Mouse (Mus musculus) layer of hippocampus, adult 9-11 months (tissue): Measurements from ENCODE around the gene C2cd4c.

Experiments
- DNase-seq: peaks from one replicate; pipeline ENCODE4 v3.0.0; 2022

Gene C2cd4c

GRCm38 (mm10) chr10:79611296-79611695 is 2.5 kb downstream of the C2cd4c start:
- DNase-seq = no peak

- DNase-seq = no peak
Observed at GRCm38 (mm10) chr10:79609276-79609675, 4.5 kb downstream of the C2cd4c start.

DNA sequence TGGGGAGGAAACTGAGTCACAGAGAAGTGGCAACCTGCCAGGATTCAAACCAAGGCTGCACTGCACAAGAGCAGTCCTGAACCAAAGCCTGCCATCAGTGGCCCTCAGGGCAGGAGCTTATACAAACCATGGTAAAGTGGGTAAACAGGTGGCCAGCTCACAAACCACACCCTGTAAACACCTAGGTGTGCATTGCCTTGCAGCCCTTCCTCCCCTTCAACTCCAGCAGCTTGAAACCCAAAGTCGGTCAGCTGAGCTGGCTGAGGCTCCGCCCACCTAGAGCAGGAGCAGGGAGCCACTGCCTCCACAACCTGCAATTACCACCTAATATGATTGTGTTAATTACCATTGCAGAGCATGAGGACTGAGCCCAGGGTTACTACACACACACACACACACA is 5.9 kb downstream of the C2cd4c start:
- no peak for DNase-seq

DNA sequence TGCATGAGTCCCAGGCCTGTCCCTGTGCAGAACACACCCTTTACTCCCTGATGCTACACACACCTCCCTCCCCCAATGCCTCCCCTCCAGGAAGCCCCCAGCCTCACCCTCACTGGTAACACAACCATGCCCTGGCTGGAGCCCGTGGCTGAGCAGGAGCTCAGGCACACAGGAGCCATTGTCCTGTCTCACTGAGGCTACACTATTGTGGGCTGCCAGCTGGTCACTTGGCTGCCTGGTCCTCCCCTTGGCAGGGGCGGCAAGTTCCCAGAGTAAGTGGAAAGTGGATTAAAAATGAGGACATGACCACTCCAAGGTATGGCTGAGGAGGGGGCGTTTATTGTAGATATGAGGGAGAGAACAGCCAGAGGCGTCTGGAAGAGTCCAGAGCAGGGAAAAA is 7.3 kb downstream of the C2cd4c start:
- DNase-seq = peak; percentile 53

DNA sequence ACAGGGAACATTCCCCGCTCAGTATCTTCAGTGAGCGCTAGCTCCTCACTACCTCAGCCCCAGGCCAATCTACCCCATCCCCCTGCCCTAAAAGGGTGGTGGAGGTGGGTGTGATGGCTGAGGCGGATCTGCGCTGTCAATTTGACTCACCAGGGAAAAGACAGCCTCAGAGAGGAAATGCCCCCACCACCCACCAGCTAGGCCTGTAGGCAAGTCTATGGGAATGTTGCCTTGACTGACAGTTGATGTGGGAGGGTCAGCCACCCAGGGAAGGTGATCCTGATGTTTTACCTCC is 15.9 kb downstream of the C2cd4c start:
- no peak for DNase-seq

DNA sequence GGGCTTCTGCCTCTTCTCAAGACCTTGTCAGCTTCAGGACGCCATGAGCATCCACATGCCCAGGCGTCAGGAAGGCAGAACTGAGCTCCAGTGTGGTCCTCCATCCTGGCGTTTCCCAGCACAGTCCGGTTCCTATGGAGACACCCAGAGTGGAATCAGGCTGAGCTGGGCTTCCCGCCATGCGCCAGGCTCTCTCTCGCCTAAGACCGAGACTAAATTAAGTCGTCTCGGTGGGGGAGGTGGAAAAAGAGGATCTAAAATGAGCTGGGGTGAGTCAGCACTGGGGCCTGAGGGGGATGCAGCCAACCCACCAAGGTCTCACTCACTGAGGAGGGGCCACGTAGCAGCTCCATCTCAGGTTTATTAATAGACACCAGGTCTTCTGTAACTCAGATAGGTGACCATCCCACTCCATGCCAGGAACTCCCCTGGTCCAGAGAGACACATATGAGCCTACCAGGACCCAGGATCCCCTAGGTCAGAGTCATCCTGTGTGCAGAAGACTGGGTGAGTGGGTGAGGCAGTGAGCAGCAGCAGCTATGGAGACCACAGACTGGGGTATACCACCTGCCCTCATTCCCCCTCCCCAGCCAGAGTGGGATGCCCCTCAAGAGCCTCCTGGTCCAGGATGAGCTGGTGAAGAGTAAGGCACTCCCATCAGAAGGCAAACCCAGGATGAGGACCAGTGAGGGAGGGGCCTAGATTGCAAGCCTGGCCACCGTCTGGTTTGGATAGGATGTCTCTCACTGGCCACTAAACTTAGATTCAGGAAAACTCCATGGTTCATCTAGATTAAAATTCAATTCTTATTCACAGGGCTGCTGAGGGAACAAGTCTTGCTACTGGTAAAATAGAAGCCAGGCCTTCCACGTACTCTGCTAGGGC is 16.5 kb downstream of the C2cd4c start:
- DNase-seq = peak; percentile 83

GRCm38 (mm10) chr10:79595590-79595929 is 18.3 kb downstream of the C2cd4c start:
- DNase-seq = no peak

GRCm38 (mm10) chr10:79594872-79595589 is 18.8 kb downstream of the C2cd4c start:
- DNase-seq = peak; percentile 73

- DNase-seq = no peak
Observed at GRCm38 (mm10) chr10:79594111-79594510, 19.7 kb downstream of the C2cd4c start.

DNA sequence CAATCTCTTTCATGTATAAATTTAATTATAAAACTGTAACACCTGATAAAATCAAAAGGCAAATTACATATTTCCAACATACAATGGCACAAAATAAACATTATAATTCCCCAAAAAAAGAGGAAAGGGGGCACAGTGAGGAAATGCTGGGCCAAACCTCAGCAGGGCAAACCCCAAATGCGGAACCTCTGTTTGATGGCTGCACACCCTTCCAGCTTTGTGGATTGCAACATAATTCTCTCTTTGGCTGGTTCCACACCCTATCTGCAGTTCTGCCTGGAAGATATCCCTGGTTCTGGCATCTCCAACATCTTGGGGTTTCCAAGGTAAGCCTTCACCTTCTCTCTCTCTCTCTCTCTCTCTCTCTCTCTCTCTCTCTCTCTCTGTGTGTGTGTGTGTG is 23.1 kb downstream of the C2cd4c start:
- DNase-seq = no peak

DNA sequence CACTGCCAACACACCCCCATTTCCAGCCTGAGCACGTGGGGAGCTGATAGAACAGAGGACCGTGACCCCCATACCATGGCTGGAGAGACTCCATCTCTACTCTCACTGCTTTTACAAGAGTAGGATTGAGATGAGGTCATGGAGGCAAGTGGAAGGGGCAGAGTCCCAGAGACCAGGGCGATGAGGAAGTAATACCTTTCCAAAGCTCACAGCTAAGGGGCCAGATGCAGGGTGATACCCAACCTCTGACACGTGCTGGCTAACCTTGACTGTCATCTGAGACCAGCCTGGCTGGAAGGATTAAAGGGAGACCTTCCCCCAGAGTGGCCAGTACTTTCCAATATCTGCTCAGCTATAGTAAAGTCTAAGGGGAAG is 26.1 kb downstream of the C2cd4c start:
- DNase-seq = no peak

GRCm38 (mm10) chr10:79587061-79587751 is 26.6 kb downstream of the C2cd4c start, which contains the start of gene Theg:
Gene Theg (minus strand): TSS chr10:79587331.
- DNase-seq = no peak

DNA sequence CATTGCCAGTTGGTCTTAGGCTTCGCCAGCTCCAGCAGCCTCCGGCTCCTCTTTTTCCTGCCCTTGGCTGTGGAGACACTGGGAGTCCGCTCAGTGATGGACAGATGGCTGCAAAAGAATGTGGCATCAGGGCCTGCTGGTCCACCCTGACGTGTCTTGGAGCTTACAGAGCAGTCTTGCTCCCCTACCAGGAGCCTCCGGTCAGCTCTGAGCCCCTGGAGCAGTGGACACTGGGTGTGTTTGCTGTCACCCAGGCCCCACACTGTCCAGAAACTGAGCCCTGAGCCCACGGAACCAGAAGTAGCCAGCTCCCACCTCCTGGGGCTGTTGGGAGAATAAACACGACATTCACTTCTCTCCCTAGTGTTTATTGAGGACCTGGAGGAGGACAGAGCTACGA is 27.6 kb downstream of the C2cd4c start:
- DNase-seq = no peak

DNA sequence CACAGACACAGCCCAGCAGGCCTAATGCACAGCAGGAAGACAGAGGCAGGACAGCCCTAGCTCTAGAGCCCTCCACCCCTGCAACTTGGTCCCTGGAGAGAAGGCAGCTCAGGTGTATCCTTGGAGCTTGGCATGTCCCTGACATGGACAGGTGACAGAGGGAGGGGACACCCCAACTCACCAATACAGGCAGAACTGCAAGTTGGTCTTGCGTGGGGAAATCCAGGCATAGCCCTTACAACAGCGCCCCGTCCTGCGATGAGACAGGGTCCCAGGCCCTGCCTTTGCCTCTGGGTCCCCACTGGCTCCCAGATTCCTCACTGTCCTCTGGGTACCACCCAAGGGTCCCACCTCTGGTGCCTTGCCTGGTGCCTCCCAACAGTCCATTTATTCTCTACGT is 28.1 kb downstream of the C2cd4c start:
- no peak for DNase-seq

- DNase-seq = no peak
Observed at GRCm38 (mm10) chr10:79585136-79585535, 28.7 kb downstream of the C2cd4c start.

DNA sequence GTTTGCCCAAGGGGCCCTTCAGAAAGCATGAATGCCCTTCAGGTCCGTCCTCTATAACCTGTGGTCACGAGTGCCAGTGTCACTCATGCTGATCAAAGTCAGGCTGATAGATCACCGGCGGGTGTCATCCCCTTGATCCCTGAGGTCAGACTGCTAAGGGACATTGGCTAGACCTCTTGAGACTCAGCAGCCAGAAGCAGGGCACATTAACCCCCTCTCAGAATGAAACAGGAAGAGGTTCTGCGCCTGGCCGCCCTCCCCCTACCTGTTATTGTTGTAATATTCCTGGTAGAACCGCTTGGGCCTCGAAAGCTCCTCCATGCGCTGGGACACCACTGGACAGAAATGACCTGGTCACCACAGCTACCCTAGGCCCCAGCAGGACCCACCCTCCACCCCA is 29.4 kb downstream of the C2cd4c start:
- DNase-seq = no peak

DNA sequence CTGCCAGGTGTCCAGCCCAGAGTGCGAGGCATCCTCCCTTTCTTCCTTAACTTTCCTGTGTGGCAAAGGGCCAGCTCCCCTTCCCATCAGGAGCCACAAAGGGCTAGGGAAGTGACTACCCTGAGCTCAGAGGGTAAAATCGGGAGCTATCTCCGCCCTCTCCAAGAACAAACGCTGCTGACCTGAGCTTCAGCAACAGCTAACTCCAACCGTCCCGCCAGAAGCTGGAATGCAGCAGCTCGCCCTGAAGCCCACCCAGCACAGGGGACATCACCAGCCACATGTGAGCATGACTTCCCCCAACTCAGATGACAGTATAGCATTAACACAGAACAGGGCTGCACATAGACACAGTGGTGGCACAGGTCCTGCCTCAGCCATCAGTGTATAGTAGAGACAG is 29.8 kb downstream of the C2cd4c start:
- DNase-seq = no peak

DNA sequence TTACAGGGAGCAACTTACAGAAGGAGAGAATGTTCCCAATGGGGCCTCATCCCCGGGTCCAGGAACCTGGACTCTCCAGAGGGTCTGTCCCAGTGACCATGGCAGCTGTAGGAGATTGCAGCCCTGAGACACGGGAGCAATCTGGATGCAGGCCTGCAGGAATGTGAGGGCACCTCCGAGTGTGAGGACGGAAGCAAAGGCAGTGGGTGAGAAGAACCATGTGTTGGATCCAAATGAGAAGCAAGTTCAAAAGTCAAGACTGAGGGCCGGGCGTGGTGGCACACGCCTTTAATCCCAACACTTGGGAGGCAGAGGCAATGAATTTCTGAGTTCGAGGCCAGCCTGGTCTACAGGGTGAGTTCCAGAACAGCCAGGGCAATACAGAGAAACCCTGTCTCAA is 32.3 kb downstream of the C2cd4c start:
- DNase-seq = no peak

DNA sequence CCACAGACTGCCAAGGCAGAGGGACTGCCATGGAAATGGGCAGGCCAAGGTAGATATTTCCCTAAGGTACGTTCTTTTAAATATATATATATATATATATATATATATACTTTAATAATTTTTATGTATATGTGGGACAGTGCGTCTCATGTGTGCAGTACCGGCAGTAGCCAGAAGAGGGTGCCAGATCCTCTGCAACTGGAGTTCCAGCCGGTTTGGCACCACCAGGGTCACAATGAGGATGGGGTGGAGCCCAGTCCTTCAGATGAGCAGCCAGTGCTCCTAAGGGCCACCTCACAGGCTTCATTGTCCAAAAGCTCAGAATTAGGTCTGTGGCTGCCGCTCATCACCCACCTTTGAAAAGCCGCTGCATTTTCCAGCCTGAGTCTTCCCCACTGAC is 33.0 kb downstream of the C2cd4c start:
- no peak for DNase-seq

DNA sequence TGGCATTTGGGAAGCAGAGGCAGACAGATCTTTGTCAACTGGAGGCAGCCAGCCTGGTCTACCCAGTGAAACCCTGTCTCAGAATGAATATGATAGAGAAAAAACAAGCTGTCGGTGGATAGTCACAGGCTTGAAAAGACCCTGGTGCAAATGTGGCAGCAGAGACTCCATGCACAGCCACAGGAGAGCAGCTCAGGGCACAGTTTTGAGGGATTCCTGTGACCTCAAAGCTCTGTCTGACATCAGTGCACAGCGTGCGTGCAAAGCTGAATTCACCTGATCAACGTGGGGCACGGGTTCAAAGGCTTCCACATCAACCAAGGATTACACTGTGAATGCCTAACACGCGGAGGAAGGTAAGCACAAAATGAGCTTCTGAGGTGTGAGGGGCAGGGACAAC is 33.5 kb downstream of the C2cd4c start:
- no peak for DNase-seq

GRCm38 (mm10) chr10:79579781-79580180 is 34.0 kb downstream of the C2cd4c start:
- DNase-seq = no peak

- DNase-seq = no peak
Observed at GRCm38 (mm10) chr10:79578891-79579290, 34.9 kb downstream of the C2cd4c start.

GRCm38 (mm10) chr10:79578276-79578675 is 35.5 kb downstream of the C2cd4c start:
- no peak for DNase-seq

DNA sequence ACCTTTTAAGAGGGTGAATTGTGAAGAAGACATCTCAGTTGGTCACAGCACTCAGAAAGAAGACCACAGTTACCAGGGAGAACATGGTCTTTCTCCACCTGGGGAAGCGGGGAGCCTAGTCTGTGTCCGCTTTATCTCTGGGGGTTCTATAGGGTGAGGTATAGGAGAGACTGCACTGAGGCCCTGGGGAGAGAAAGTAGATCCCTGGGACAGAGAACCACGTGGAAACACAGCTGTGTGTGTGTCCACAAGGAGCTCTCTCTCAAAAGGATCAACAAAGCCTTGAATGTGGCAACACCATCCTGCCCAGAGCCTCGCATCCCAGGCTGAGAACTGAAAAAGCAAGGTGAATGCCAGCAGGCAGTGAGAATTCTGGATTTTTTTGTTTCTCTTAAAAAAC is 36.4 kb downstream of the C2cd4c start:
- no peak for DNase-seq
